ENCODE assay signal across 9 mouse cellular contexts in the genomic region with DNA sequence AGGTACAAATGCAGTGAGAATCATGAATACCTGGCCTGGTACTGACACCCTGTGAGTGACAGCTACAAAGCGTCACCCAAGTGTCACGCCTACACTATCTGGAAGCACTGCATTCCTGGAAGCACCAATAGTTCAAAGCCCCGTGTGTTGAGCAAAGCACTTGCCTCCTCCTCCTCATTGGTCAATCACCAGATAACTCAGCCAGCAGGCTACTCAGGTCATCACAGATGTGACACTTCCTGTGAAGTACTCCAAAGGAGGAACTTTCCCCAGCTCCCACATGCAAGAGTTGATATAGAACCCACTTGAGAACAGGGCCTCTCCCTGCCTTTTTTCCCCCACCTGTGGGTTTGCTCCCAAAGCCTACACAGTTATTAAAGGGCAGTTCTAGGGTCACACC. TPM values are rescaled to one million over a fixed set of nuclear protein-coding genes. Genes with fewer than 3 reads are reported as not detected.
A peak's percentile ranks its signal among the peaks of the same experiment; 100 is the strongest.
DNase-seq lines count a peak whose midpoint lies in the region; ATAC-seq lines count a peak whose summit lies in the region.
"Had no signal": no experiment of that assay in that cellular context is flagged by ENCODE, and none has a peak within 500 bp of the region (broad histone marks: within the 10 kb centered on the region; RNA-seq: fewer than 3 reads in every experiment).

No protein-coding gene starts in this region.

- H3K4me1 ChIP-seq in lung, embryonic 15.5 days: peaks cover 21% of the 10 kb centered on the region
- H3K4me1 ChIP-seq in liver, embryonic 15.5 days (replicated peaks): peaks cover 64% of the 10 kb centered on the region

- H3K27ac ChIP-seq in lung, embryonic 15.5 days: no peak overlapping the region
- H3K27ac ChIP-seq in liver, embryonic 15.5 days (replicated peaks): peak overlapping the region; percentile 90

- no peaks in the 10 kb centered on the region for H3K9me3 ChIP-seq in lung, embryonic 15.5 days
- H3K9me3 ChIP-seq in liver, embryonic 15.5 days (replicated peaks): no peaks in the 10 kb centered on the region

- peaks cover 49% of the 10 kb centered on the region for H3K36me3 ChIP-seq in lung, embryonic 15.5 days
- peaks cover 49% of the 10 kb centered on the region for H3K36me3 ChIP-seq in liver, embryonic 15.5 days (replicated peaks)

- no peak for ATAC-seq in lung, embryonic 15.5 days (ENCODE audit: borderline replicate concordance, extremely low read depth, low FRiP score, low TSS enrichment)
- ATAC-seq in liver, embryonic 15.5 days (ENCODE audit: insufficient read depth): no peak

- H3K9ac ChIP-seq in lung, embryonic 15.5 days: peak overlapping the region; percentile 94
- H3K9ac ChIP-seq in liver, embryonic 15.5 days: peak overlapping the region; percentile 86

- H3K4me2 ChIP-seq in lung, embryonic 15.5 days: peak overlapping the region; percentile 70
- H3K4me2 ChIP-seq in liver, embryonic 15.5 days: peak overlapping the region; percentile 92

- peak overlapping the region; percentile 88 for H3K4me3 ChIP-seq in lung, embryonic 15.5 days
- peak overlapping the region; percentile 82 for H3K4me3 ChIP-seq in liver, embryonic 15.5 days (replicated peaks)

- DNase-seq in lung, postnatal 14 days: no peak
- peak; percentile 75 for DNase-seq in gonadal fat pad, adult 2 months (ENCODE audit: low read depth)
- peak; percentile 79 for DNase-seq in yolk sac, embryonic 10.5 days (ENCODE audit: low spot score)
- DNase-seq in right cerebral cortex, adult 18-20 months: no peak
- no peak for DNase-seq in gastrocnemius, adult 18-20 months (ENCODE audit: low spot score)
- DNase-seq in spleen, postnatal 10 days (ENCODE audit: low spot score in 2 of 2): no peak
- DNase-seq: adrenal gland, adult 8-10 months had no signal

- no peaks in the 10 kb centered on the region for H3K27me3 ChIP-seq in lung, embryonic 15.5 days
- no peaks in the 10 kb centered on the region for H3K27me3 ChIP-seq in liver, embryonic 15.5 days

- 45% methylated on average over 3 of the region's 3 CpGs for WGBS in lung, embryonic 15.5 days
- 14% methylated on average over 3 of the region's 3 CpGs for WGBS in liver, embryonic 15.5 days (ENCODE audit: insufficient replicate concordance)

RNA-seq across cellular contexts. Expression of a gene that starts 1.9 kb away (rescaled TPM):
- polyA plus RNA-seq in lung, embryonic 15.5 days (2015; fragmentation: Nextera tagmentation; extraction: Ambion mirVana): 847 and 883 TPM in 2 replicates
- polyA plus RNA-seq in gonadal fat pad, adult 2 months (2012; rRNA removed): 372 and 394 TPM in 2 replicates
- 635 and 803 TPM in 2 replicates for polyA plus RNA-seq in liver, embryonic 15.5 days (2015; fragmentation: Nextera tagmentation; extraction: Ambion mirVana)
- 100 to 1,000 TPM; 188 to 221 TPM for total RNA-seq in gastrocnemius, adult 18-20 months (2021)

RNA-seq across cellular contexts. Expression of a gene that starts 10.3 kb away (rescaled TPM):
- polyA plus RNA-seq in lung, embryonic 15.5 days (2015; fragmentation: Nextera tagmentation; extraction: Ambion mirVana): 697 and 699 TPM in 2 replicates
- polyA plus RNA-seq in gonadal fat pad, adult 2 months (2012; rRNA removed): 584 and 632 TPM in 2 replicates
- polyA plus RNA-seq in liver, embryonic 15.5 days (2015; fragmentation: Nextera tagmentation; extraction: Ambion mirVana): 222 and 238 TPM in 2 replicates
- 10 to 100 TPM; 71.0 to 89.8 TPM for total RNA-seq in gastrocnemius, adult 18-20 months (2021)

RNA-seq across cellular contexts. Expression of a gene that starts 20.2 kb away (rescaled TPM):
- polyA plus RNA-seq in lung, embryonic 15.5 days (2015; fragmentation: Nextera tagmentation; extraction: Ambion mirVana): 0.65 and 1.7 TPM in 2 replicates
- 0.72 TPM in 1 of 2 replicates, not detected in the other for polyA plus RNA-seq in gonadal fat pad, adult 2 months (2012; rRNA removed)
- polyA plus RNA-seq in liver, embryonic 15.5 days (2015; fragmentation: Nextera tagmentation; extraction: Ambion mirVana): 0.36 and 0.38 TPM in 2 replicates
- 100 to 1,000 TPM; 140 to 577 TPM for total RNA-seq in gastrocnemius, adult 18-20 months (2021)

RNA-seq across cellular contexts. Expression of a gene that starts 21.6 kb away (rescaled TPM):
- 205 and 209 TPM in 2 replicates for polyA plus RNA-seq in lung, embryonic 15.5 days (2015; fragmentation: Nextera tagmentation; extraction: Ambion mirVana)
- 153 and 179 TPM in 2 replicates for polyA plus RNA-seq in gonadal fat pad, adult 2 months (2012; rRNA removed)
- 41.8 and 47.6 TPM in 2 replicates for polyA plus RNA-seq in liver, embryonic 15.5 days (2015; fragmentation: Nextera tagmentation; extraction: Ambion mirVana)
- total RNA-seq in gastrocnemius, adult 18-20 months (2021): 10 to 100 TPM; 18.4 to 22.7 TPM

RNA-seq across cellular contexts. Expression of a gene that starts 27.0 kb away (rescaled TPM):
- 511 and 543 TPM in 2 replicates for polyA plus RNA-seq in lung, embryonic 15.5 days (2015; fragmentation: Nextera tagmentation; extraction: Ambion mirVana)
- polyA plus RNA-seq in gonadal fat pad, adult 2 months (2012; rRNA removed): 21.4 and 28.5 TPM in 2 replicates
- 253 and 277 TPM in 2 replicates for polyA plus RNA-seq in liver, embryonic 15.5 days (2015; fragmentation: Nextera tagmentation; extraction: Ambion mirVana)
- 10 to 100 TPM; 42.8 to 48.6 TPM for total RNA-seq in gastrocnemius, adult 18-20 months (2021)

Comparison
In these comparisons a context has a peak if more than half of its experiments do, and no peak if none do; other contexts are left out.
1. DNase-seq: peak in gonadal fat pad, adult 2 months (single experiment) and yolk sac, embryonic 10.5 days (single experiment); none in lung, postnatal 14 days (single experiment), right cerebral cortex, adult 18-20 months (single experiment), gastrocnemius, adult 18-20 months (single experiment) and spleen, postnatal 10 days (0 of 2).